Mouse (Mus musculus) hindbrain, embryonic 10.5 days (tissue): ENCODE data around the gene Smim24. TPM values are rescaled to one million over a fixed set of nuclear protein-coding genes. Genes with fewer than 3 reads are reported as not detected.

Experiments
- DNase-seq: peaks from one replicate; pipeline ENCODE4 v3.0.0-alpha.2; 2017; ENCODE audit warnings: low spot score
- H3K27ac ChIP-seq: fragments of 300-500 bp; sonication (generic); 2 replicates; pipeline ENCODE4 v1.5.1; 2016; ENCODE audit warnings: mild to moderate bottlenecking, moderate library complexity
- H3K27me3 ChIP-seq: fragments of 300-500 bp; sonication (generic); 2 replicates; pipeline ENCODE4 v1.6.1; 2016; ENCODE audit warnings: mild to moderate bottlenecking; ENCODE audit not compliant: poor library complexity, insufficient read depth, severe bottlenecking
- H3K36me3 ChIP-seq: fragments of 300-500 bp; sonication (generic); 2 replicates; pipeline ENCODE4 v1.6.1; 2016; ENCODE audit warnings: mild to moderate bottlenecking, moderate library complexity
- H3K4me1 ChIP-seq: fragments of 300-500 bp; sonication (generic); replicated peaks from 2 replicates; pipeline ENCODE4 v1.6.1; 2016; ENCODE audit warnings: mild to moderate bottlenecking
- H3K4me3 ChIP-seq: fragments of 300-500 bp; sonication (generic); 2 replicates; pipeline ENCODE4 v1.5.1; 2016; ENCODE audit warnings: mild to moderate bottlenecking, moderate library complexity
- H3K9me3 ChIP-seq: fragments of 300-500 bp; sonication (generic); 2 replicates; pipeline ENCODE4 v1.6.1; 2016; ENCODE audit warnings: mild to moderate bottlenecking, moderate library complexity
- WGBS: fragments of 180-500 bp; shearing (Covaris S2); methylation state at CpG from one replicate; pipeline ENCODE4 v1.1.7; 2016; 5-methylcytosine and 5-hydroxymethylcytosine counted together
- polyA plus RNA-seq: library from polyadenylated mRNA; unstranded; fragments of >200 nt; fragmentation: Nextera tagmentation; extraction: Ambion mirVana; gene quantifications from 2 replicates; pipeline ENCODE4 v1.2.1, GENCODE M21; 2016

The Smim24 gene
- polyA plus RNA-seq, 1 experiment from 2014 or later, result 3.0 TPM

- Histone ChIP-seq H3K4me1 (peaks cover 97% of the 10 kb centered on the region), H3K9me3 (no peaks in the 10 kb centered on the region), H3K27ac (peak overlapping the region; percentile 81), H3K36me3 (peaks cover 6% of the 10 kb centered on the region; the same call in 1 of the 2 replicates), H3K27me3 (peaks cover 68% of the 10 kb centered on the region), H3K4me3 (peak overlapping the region; percentile 30)
- peak; percentile 78 for DNase-seq
- 14% methylated on average over 9 of the region's 9 CpGs for WGBS
These were observed 16.0 kb downstream of the Smim24 start for GRCm38 (mm10) chr10:81408871-81409291.

- H3K4me3 ChIP-seq, result peak overlapping the region; percentile 30
- WGBS, result 18% methylated on average over 8 of the region's 8 CpGs
- no peaks in the 10 kb centered on the region for H3K9me3 ChIP-seq
- peaks cover 64% of the 10 kb centered on the region for H3K27me3 ChIP-seq
- peak overlapping the region; percentile 81 for H3K27ac ChIP-seq
- DNase-seq, result no peak
- peaks cover 6% of the 10 kb centered on the region; the same call in 1 of the 2 replicates for H3K36me3 ChIP-seq
- peaks cover 97% of the 10 kb centered on the region for H3K4me1 ChIP-seq
These were observed 16.5 kb downstream of the Smim24 start for GRCm38 (mm10) chr10:81409330-81409729.

- Histone ChIP-seq H3K4me3 (peak overlapping the region; percentile 30; the same call in 1 of the 2 replicates), H3K9me3 (no peaks in the 10 kb centered on the region), H3K4me1 (peaks cover 100% of the 10 kb centered on the region), H3K36me3 (peaks cover 6% of the 10 kb centered on the region; the same call in 1 of the 2 replicates), H3K27ac (peak overlapping the region; percentile 88), H3K27me3 (peaks cover 54% of the 10 kb centered on the region)
- 65% methylated on average over 4 of the region's 4 CpGs for WGBS
- no peak for DNase-seq
These were observed 17.5 kb downstream of the Smim24 start for GRCm38 (mm10) chr10:81410350-81410749.

- no peaks in the 10 kb centered on the region for H3K9me3 ChIP-seq
- H3K27ac ChIP-seq, result peak overlapping the region; percentile 88
- no peak overlapping the region for H3K4me3 ChIP-seq
- WGBS, result 84% methylated on average over 9 of the region's 9 CpGs
- DNase-seq, result no peak
- H3K4me1 ChIP-seq, result peaks cover 100% of the 10 kb centered on the region
- H3K27me3 ChIP-seq, result peaks cover 51% of the 10 kb centered on the region
- H3K36me3 ChIP-seq, result peaks cover under 1% of the 10 kb centered on the region; the same call in 1 of the 2 replicates
These were observed 18.1 kb downstream of the Smim24 start for GRCm38 (mm10) chr10:81410981-81411380.

- Histone ChIP-seq H3K36me3 (no peaks in the 10 kb centered on the region; the same call in 1 of the 2 replicates), H3K4me3 (no peak overlapping the region), H3K4me1 (peaks cover 100% of the 10 kb centered on the region), H3K27ac (peak overlapping the region; percentile 88), H3K9me3 (no peaks in the 10 kb centered on the region), H3K27me3 (peaks cover 44% of the 10 kb centered on the region)
- 79% methylated on average over 18 of the region's 18 CpGs for WGBS
- DNase-seq, result no peak
These were observed 18.9 kb downstream of the Smim24 start for GRCm38 (mm10) chr10:81411471-81412400.

GRCm38 (mm10) chr10:81412586-81413309 lies 19.9 kb downstream of the Smim24 start:
- peak overlapping the region; percentile 88 for H3K27ac ChIP-seq
- WGBS, result 79% methylated on average over 16 of the region's 16 CpGs
- no peaks in the 10 kb centered on the region; the same call in 1 of the 2 replicates for H3K36me3 ChIP-seq
- peaks cover 100% of the 10 kb centered on the region for H3K4me1 ChIP-seq
- H3K9me3 ChIP-seq, result no peaks in the 10 kb centered on the region
- no peak for DNase-seq
- H3K4me3 ChIP-seq, result no peak overlapping the region
- peaks cover 43% of the 10 kb centered on the region for H3K27me3 ChIP-seq

- H3K36me3 ChIP-seq, result no peaks in the 10 kb centered on the region; the same call in 1 of the 2 replicates
- peak overlapping the region; percentile 30 for H3K4me3 ChIP-seq
- H3K4me1 ChIP-seq, result peaks cover 100% of the 10 kb centered on the region
- 28% methylated on average over 26 of the region's 26 CpGs for WGBS
- peaks cover 43% of the 10 kb centered on the region for H3K27me3 ChIP-seq
- no peaks in the 10 kb centered on the region for H3K9me3 ChIP-seq
- peak; percentile 63 for DNase-seq
- H3K27ac ChIP-seq, result peak overlapping the region; percentile 88
These were observed 20.7 kb downstream of the Smim24 start for GRCm38 (mm10) chr10:81413310-81414261.

- Histone ChIP-seq H3K4me3 (peak overlapping the region; percentile 30; the same call in 1 of the 2 replicates), H3K9me3 (no peaks in the 10 kb centered on the region), H3K27me3 (peaks cover 43% of the 10 kb centered on the region), H3K4me1 (peaks cover 100% of the 10 kb centered on the region), H3K36me3 (no peaks in the 10 kb centered on the region; the same call in 1 of the 2 replicates), H3K27ac (peak overlapping the region; percentile 88)
- no peak for DNase-seq
These were observed 21.8 kb downstream of the Smim24 start for GRCm38 (mm10) chr10:81414682-81415081.

GRCm38 (mm10) chr10:81415146-81415545 lies 22.3 kb downstream of the Smim24 start:
- Histone ChIP-seq H3K4me1 (peaks cover 99% of the 10 kb centered on the region), H3K4me3 (peak overlapping the region; percentile 6; the same call in 1 of the 2 replicates), H3K36me3 (peaks cover 2% of the 10 kb centered on the region; the same call in 1 of the 2 replicates), H3K27ac (peak overlapping the region; percentile 88), H3K9me3 (no peaks in the 10 kb centered on the region), H3K27me3 (peaks cover 44% of the 10 kb centered on the region)
- WGBS, result 75% methylated on average over 5 of the region's 5 CpGs
- no peak for DNase-seq

- Histone ChIP-seq H3K4me3 (peak overlapping the region; percentile 0; the same call in 1 of the 2 replicates), H3K36me3 (peaks cover 6% of the 10 kb centered on the region; the same call in 1 of the 2 replicates), H3K9me3 (no peaks in the 10 kb centered on the region), H3K27me3 (peaks cover 47% of the 10 kb centered on the region), H3K27ac (peak overlapping the region; percentile 88), H3K4me1 (peaks cover 98% of the 10 kb centered on the region)
- WGBS, result 64% methylated on average over 17 of the region's 17 CpGs
- DNase-seq, result no peak
These were observed 22.9 kb downstream of the Smim24 start for GRCm38 (mm10) chr10:81415549-81416310.

- Histone ChIP-seq H3K9me3 (no peaks in the 10 kb centered on the region), H3K27ac (peak overlapping the region; percentile 88), H3K36me3 (peaks cover 6% of the 10 kb centered on the region; the same call in 1 of the 2 replicates), H3K27me3 (peaks cover 53% of the 10 kb centered on the region), H3K4me3 (peak overlapping the region; percentile 50), H3K4me1 (peaks cover 89% of the 10 kb centered on the region)
- under 1% methylated on average over 26 of the region's 26 CpGs for WGBS
- peak; percentile 75 for DNase-seq
These were observed 23.9 kb downstream of the Smim24 start for GRCm38 (mm10) chr10:81416581-81417226.
